Mouse (Mus musculus) liver, embryonic 14.5 days (tissue): ENCODE measurements around the gene Serpinb11. TPM values are rescaled to one million over a fixed set of nuclear protein-coding genes. Genes with fewer than 3 reads are reported as not detected.

Experiments
- ATAC-seq: fragments of 200-750 bp; cut with Nextera tagmentation; 2 replicates; pipeline ENCODE4 v1.8.0; 2017; ENCODE audit warnings: moderate number of reproducible peaks, mild to moderate bottlenecking, moderate library complexity; ENCODE audit not compliant: insufficient read depth
- DNase-seq, 3 experiments: peaks; one replicate each; pipeline ENCODE4 v3.0.0-alpha.2; 2012 to 2013; ENCODE audit warnings: low read depth in 3 of 3, low spot score in 3 of 3
- H3K27ac ChIP-seq: fragments of 300-500 bp; sonication (generic); 2 replicates; pipeline ENCODE4 v1.5.1; 2014; ENCODE audit warnings: moderate library complexity, mild to moderate bottlenecking, control low read depth, inconsistent platforms
- H3K27me3 ChIP-seq: fragments of 300-500 bp; sonication (generic); 2 replicates; pipeline ENCODE4 v1.6.1; 2014; ENCODE audit warnings: mild to moderate bottlenecking, low read length, moderate library complexity; ENCODE audit not compliant: control insufficient read depth, insufficient read depth
- H3K36me3 ChIP-seq: fragments of 300-500 bp; sonication (generic); replicated peaks from 2 replicates; pipeline ENCODE4 v1.6.1; 2014; ENCODE audit warnings: low read depth; ENCODE audit not compliant: control insufficient read depth, insufficient read depth
- H3K4me1 ChIP-seq, 2 experiments: fragments of 200-500 bp in 1 of 2; fragments of 300-500 bp in 1 of 2; sonication (generic) in 1 of 2; replicated peaks; 2 replicates each; pipeline ENCODE4 v1.6.1; 2012 to 2014; ENCODE audit warnings: antibody characterized with exemption in 1 of 2, inconsistent platforms in 1 of 2, low read length in 1 of 2; ENCODE audit not compliant: control insufficient read depth in 2 of 2, insufficient read depth in 2 of 2
- H3K4me2 ChIP-seq: fragments of 300-500 bp; sonication (generic); 2 replicates; pipeline ENCODE4 v1.6.1; 2014; ENCODE audit warnings: low read depth, mild to moderate bottlenecking, control low read depth, moderate library complexity
- H3K4me3 ChIP-seq, 2 experiments: fragments of 200-500 bp in 1 of 2; fragments of 300-500 bp in 1 of 2; sonication (generic) in 1 of 2; 2 replicates each; pipeline ENCODE4 v1.5.1; 2012 to 2014; ENCODE audit warnings: low read depth in 2 of 2, low read length in 2 of 2, mild to moderate bottlenecking in 2 of 2, control low read depth in 1 of 2, inconsistent platforms in 1 of 2, moderate library complexity in 1 of 2; ENCODE audit not compliant: insufficient read depth in 1 of 2
- H3K9ac ChIP-seq: fragments of 300-500 bp; sonication (generic); replicated peaks from 2 replicates; pipeline ENCODE4 v1.6.1; 2014; ENCODE audit warnings: mild to moderate bottlenecking, control low read depth, moderate library complexity
- H3K9me3 ChIP-seq: fragments of 300-500 bp; sonication (generic); 2 replicates; pipeline ENCODE4 v1.6.1; 2016; ENCODE audit warnings: low read length, mixed read lengths; ENCODE audit not compliant: control insufficient read depth
- CTCF ChIP-seq: IDR thresholded peaks from 2 replicates; pipeline ENCODE4 v1.5.1; 2016; ENCODE audit warnings: antibody characterized with exemption, low read depth, control low read depth
- EP300 ChIP-seq: IDR thresholded peaks from 2 replicates; pipeline ENCODE4 v1.6.1; 2016; ENCODE audit warnings: antibody characterized with exemption, low read depth
- WGBS: fragments of 180-500 bp; shearing (Covaris S2); extraction: QIAGEN DNeasy Blood & Tissue Kit; methylation state at CpG from one replicate; pipeline ENCODE4 v1.1.7; 2014; ENCODE audit not compliant: insufficient replicate concordance; 5-methylcytosine and 5-hydroxymethylcytosine counted together
- polyA plus RNA-seq, 2 experiments: library from polyadenylated mRNA; depleted of rRNA in 1 of 2; stranded (reverse) in 1 of 2; unstranded in 1 of 2; fragments of >200 nt; fragmentation: Nextera tagmentation in 1 of 2; extraction: Ambion mirVana in 1 of 2; gene quantifications; 2 replicates each; pipeline versions ENCODE4 v1.2.1 to v1.2.3; 2012 to 2014

Serpinb11 gene
- polyA plus RNA-seq, 2 experiments, result not detected

DNA sequence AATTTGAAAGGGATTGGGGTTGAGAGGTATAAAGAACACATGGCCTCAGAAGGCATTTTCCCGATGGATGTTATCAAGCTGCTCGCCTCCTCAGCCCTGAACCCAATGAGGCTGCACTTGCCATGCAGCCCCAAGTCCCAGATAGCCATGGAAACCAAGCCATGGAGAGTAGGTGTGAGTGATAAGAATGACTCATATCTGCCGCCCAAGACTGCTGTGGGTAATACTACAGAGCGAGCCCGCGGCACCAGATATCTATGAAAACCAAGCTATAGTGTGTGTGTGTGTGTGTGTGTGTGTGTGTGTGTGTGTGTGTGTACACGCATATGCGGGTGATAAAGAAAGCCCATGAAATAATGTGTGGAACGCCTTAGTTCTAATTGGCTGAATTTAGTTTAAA lies 23.5 kb downstream of the Serpinb11 start:
- Histone ChIP-seq H3K4me3 (no peak overlapping the region), H3K4me1 (peaks cover 3 to 4% of the 10 kb centered on the region in 2 experiments; a peak in 2 of 4 replicates), H3K9ac (no peak overlapping the region), H3K4me2 (no peak overlapping the region), H3K27ac (no peak overlapping the region), H3K27me3 (no peaks in the 10 kb centered on the region), H3K9me3 (no peaks in the 10 kb centered on the region), H3K36me3 (no peaks in the 10 kb centered on the region)
- peak; percentile 66 for TF ChIP-seq EP300
- no peak for TF ChIP-seq CTCF
- 18% methylated on average over 9 of the region's 9 CpGs for WGBS
- peak; percentile 91 for ATAC-seq
- DNase-seq, result peak; percentile 37 to 41 (median 41)

DNA sequence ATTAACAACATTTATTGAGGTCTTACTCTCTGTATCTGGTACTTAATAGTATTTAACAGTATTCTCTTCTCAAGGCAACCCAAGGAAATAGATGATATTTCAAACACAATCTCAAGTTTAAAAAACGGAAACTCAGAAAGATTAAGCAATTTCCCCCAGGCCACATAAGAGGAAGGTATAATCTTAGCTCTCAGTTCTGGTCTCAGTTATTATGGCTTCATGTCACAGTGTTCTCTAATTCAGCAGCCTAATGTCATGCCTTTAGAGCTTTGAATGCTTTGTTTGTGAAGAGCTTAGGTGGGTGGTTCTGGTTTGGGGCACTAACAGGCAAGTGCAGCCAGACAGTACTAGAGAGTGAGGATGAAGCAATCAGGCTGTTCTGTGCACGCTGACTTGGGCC lies 28.8 kb downstream of the Serpinb11 start:
- Histone ChIP-seq H3K9me3 (no peaks in the 10 kb centered on the region), H3K27me3 (no peaks in the 10 kb centered on the region), H3K9ac (no peak overlapping the region), H3K27ac (no peak overlapping the region), H3K4me1 (no peaks in the 10 kb centered on the region; a peak in 2 of 4 replicates), H3K36me3 (no peaks in the 10 kb centered on the region), H3K4me2 (no peak overlapping the region), H3K4me3 (no peak overlapping the region)
- TF ChIP-seq EP300 (no peak), CTCF (no peak)
- ATAC-seq, result no peak
- WGBS, result 58% methylated on average over 2 of the region's 2 CpGs
- no peak for DNase-seq

DNA sequence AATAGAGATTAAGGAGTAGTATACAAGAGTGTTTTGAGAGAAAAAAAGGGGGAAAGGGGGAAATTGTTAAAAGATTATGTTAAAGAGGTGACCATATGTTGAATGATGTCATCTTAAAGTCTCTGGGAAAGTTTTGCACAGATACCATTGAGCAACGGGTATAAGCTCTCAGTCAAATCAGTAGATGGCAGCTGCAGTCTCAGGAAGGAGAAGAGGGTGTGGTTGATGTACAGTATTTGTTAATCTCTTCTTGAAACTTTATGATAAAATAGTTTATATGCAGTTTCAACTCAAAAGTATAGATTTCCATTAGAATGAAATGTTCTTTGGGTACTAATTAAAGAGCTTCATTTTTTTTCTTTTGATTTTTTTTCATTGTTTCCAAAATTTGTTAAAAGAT lies 36.5 kb downstream of the Serpinb11 start:
- ATAC-seq, result no peak
- 17% methylated on average over 1 of the region's 1 CpGs for WGBS
- Histone ChIP-seq H3K4me1 (no peaks in the 10 kb centered on the region), H3K9ac (no peak overlapping the region), H3K27me3 (no peaks in the 10 kb centered on the region), H3K4me3 (no peak overlapping the region), H3K9me3 (no peaks in the 10 kb centered on the region), H3K4me2 (no peak overlapping the region), H3K36me3 (no peaks in the 10 kb centered on the region), H3K27ac (no peak overlapping the region)
- TF ChIP-seq EP300 (peak; percentile 42), CTCF (no peak)
- no peak for DNase-seq

DNA sequence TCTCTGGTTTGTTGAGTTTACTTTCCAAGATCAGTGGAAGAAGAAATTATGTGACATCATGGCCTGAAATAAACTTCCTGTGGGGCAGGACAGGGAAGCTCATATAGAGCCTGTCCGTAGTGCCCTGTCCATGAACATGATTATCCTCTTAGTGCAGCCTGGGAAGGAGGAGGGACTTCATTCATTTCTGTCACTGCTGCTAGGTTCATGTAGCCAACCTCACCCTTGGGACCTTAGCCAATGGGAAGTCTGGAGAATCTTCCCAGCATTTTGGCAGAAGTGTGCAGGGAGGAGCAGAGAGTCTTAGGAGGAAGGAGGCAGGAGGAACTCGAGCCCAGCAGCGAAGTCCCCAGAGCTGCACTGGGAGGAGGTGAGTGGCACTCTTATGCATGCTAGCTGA lies 38.4 kb downstream of the Serpinb11 start, which contains the start of gene Serpinb7:
Gene Serpinb7 (plus strand): TSS at position 301 of the 400 bp plus-strand sequence.
- H3K27ac ChIP-seq, result no peak within 1 kb of the TSS
- ATAC-seq (no peak), DNase-seq (no peak)
- WGBS, result 61% methylated on average over 3 of the region's 3 CpGs
- TF ChIP-seq CTCF (no peak), EP300 (no peak)
- no peak within 1 kb of the TSS for H3K4me3 ChIP-seq
- H3K4me2 ChIP-seq, result no peak within 1 kb of the TSS
- H3K4me1 ChIP-seq, result no peaks in the 10 kb centered on the region
- H3K36me3 ChIP-seq, result no peaks in the 10 kb centered on the region
- no peaks in the 10 kb centered on the region for H3K27me3 ChIP-seq
- no peak within 1 kb of the TSS for H3K9ac ChIP-seq
- no peaks in the 10 kb centered on the region for H3K9me3 ChIP-seq

DNA sequence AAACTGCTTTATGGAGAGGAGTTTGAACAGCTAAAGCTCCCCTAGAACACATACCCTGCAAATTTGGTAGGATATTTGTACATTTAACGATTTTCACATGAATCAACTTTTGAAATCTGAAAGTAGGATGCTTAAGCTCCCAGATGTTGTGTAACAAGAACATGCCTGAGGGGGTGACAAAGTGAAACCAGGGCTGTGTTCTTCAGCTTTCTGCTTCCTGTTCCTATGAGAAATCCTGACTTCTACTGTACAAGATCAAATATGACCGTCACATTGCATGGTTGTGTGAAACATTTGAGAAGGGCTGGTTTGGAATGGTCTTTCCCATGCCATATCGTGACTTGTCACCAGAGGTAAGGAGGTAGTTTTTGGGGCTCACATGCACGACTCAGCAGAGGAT lies 41.1 kb downstream of the Serpinb11 start:
- TF ChIP-seq EP300, result no peak
- TF ChIP-seq CTCF, result no peak
- H3K4me3 ChIP-seq, result no peak overlapping the region
- ATAC-seq, result no peak
- no peaks in the 10 kb centered on the region for H3K27me3 ChIP-seq
- no peaks in the 10 kb centered on the region for H3K36me3 ChIP-seq
- H3K9me3 ChIP-seq, result no peaks in the 10 kb centered on the region
- H3K9ac ChIP-seq, result no peak overlapping the region
- 52% methylated on average over 4 of the region's 4 CpGs for WGBS
- no peaks in the 10 kb centered on the region for H3K4me1 ChIP-seq
- H3K27ac ChIP-seq, result no peak overlapping the region
- no peak for DNase-seq
- H3K4me2 ChIP-seq, result no peak overlapping the region
